Mouse (Mus musculus) hindbrain, embryonic 14.5 days (tissue): Measurements from ENCODE around the gene Cul9. TPM values are rescaled to one million over a fixed set of nuclear protein-coding genes. Genes with fewer than 3 reads are reported as not detected.
A peak's percentile ranks its signal among the peaks of the same experiment; 100 is the strongest.

ENCODE experiments used
- ATAC-seq: fragments of 200-750 bp; cut with Nextera tagmentation; 2 replicates; pipeline ENCODE4 v1.8.0; 2017; ENCODE audit warnings: moderate number of reproducible peaks, mild to moderate bottlenecking, moderate TSS enrichment, moderate library complexity; ENCODE audit not compliant: low FRiP score
- DNase-seq: peaks from one replicate; pipeline ENCODE4 v3.0.0-alpha.2; 2015; ENCODE audit warnings: low spot score
- H3K27ac ChIP-seq: fragments of 300-500 bp; sonication (generic); 2 replicates; pipeline ENCODE4 v1.5.1; 2014; ENCODE audit warnings: mild to moderate bottlenecking, moderate library complexity
- H3K27me3 ChIP-seq: fragments of 300-500 bp; sonication (generic); 2 replicates; pipeline ENCODE4 v1.6.1; 2014; ENCODE audit warnings: mild to moderate bottlenecking, low read length, mixed read lengths; ENCODE audit not compliant: control insufficient read depth, insufficient read depth
- H3K36me3 ChIP-seq: fragments of 300-500 bp; sonication (generic); replicated peaks from 2 replicates; pipeline ENCODE4 v1.6.1; 2014; ENCODE audit not compliant: control insufficient read depth, insufficient read depth
- H3K4me1 ChIP-seq: fragments of 300-500 bp; sonication (generic); replicated peaks from 2 replicates; pipeline ENCODE4 v1.6.1; 2014; ENCODE audit warnings: antibody characterized with exemption, low read length, mixed read lengths; ENCODE audit not compliant: control insufficient read depth, insufficient read depth
- H3K4me2 ChIP-seq: fragments of 300-500 bp; sonication (generic); replicated peaks from 2 replicates; pipeline ENCODE4 v1.6.1; 2014; ENCODE audit warnings: mild to moderate bottlenecking, moderate library complexity
- H3K4me3 ChIP-seq: fragments of 300-500 bp; sonication (generic); replicated peaks from 2 replicates; pipeline ENCODE4 v1.5.1; 2014; ENCODE audit warnings: mild to moderate bottlenecking, low read length
- H3K9ac ChIP-seq: fragments of 300-500 bp; sonication (generic); 2 replicates; pipeline ENCODE4 v1.6.1; 2014
- H3K9me3 ChIP-seq: fragments of 300-500 bp; sonication (generic); 2 replicates; pipeline ENCODE4 v1.6.1; 2016; ENCODE audit warnings: low read length; ENCODE audit not compliant: control insufficient read depth
- WGBS: fragments of 180-500 bp; shearing (Covaris S2); extraction: QIAGEN DNeasy Blood & Tissue Kit; methylation state at CpG from one replicate; pipeline ENCODE4 v1.1.7; 2014; 5-methylcytosine and 5-hydroxymethylcytosine counted together
- polyA plus RNA-seq: library from polyadenylated mRNA; unstranded; fragments of >200 nt; fragmentation: Nextera tagmentation; extraction: Ambion mirVana; gene quantifications from 2 replicates; pipeline ENCODE4 v1.2.1, GENCODE M21; 2014

Gene Cul9
- polyA plus RNA-seq = 14.6 and 14.7 TPM in 2 replicates

GRCm38 (mm10) chr17:46545813-46546564, at the start of gene Cul9:
Gene Cul9 (minus strand): TSS chr17:46546388.
- peaks cover 5% of the 10 kb centered on the region; the same call in 1 of the 2 replicates for H3K4me1 ChIP-seq
- no peaks in the 10 kb centered on the region for H3K9me3 ChIP-seq
- DNase-seq = peak; percentile 85
- peaks cover 7% of the 10 kb centered on the region; the same call in 1 of the 2 replicates for H3K27me3 ChIP-seq
- peaks cover 54% of the 10 kb centered on the region for H3K36me3 ChIP-seq
- peak; percentile 90 for ATAC-seq
- peak within 1 kb of the TSS; percentile 64 for H3K27ac ChIP-seq
- H3K9ac ChIP-seq = peak within 1 kb of the TSS; percentile 91
- peak within 1 kb of the TSS; percentile 76 for H3K4me2 ChIP-seq
- H3K4me3 ChIP-seq = peak within 1 kb of the TSS; percentile 82
- under 1% methylated on average over 46 of the region's 49 CpGs for WGBS

GRCm38 (mm10) chr17:46595336-46595735, 49.1 kb upstream of the Cul9 start:
- no peak overlapping the region for H3K9ac ChIP-seq
- no peak overlapping the region for H3K27ac ChIP-seq
- peaks cover 6% of the 10 kb centered on the region for H3K36me3 ChIP-seq
- H3K4me2 ChIP-seq = no peak overlapping the region
- no peak for ATAC-seq
- 73% methylated on average over 6 of the region's 6 CpGs for WGBS
- peaks cover 6% of the 10 kb centered on the region; the same call in 1 of the 2 replicates for H3K4me1 ChIP-seq
- DNase-seq = no peak
- no peaks in the 10 kb centered on the region for H3K27me3 ChIP-seq
- no peak overlapping the region for H3K4me3 ChIP-seq
- H3K9me3 ChIP-seq = no peaks in the 10 kb centered on the region

GRCm38 (mm10) chr17:46594606-46595005, 48.4 kb upstream of the Cul9 start:
- Histone ChIP-seq H3K27me3 (no peaks in the 10 kb centered on the region), H3K4me2 (no peak overlapping the region), H3K4me1 (peaks cover 6% of the 10 kb centered on the region; the same call in 1 of the 2 replicates), H3K9ac (no peak overlapping the region), H3K4me3 (no peak overlapping the region), H3K36me3 (peaks cover 13% of the 10 kb centered on the region), H3K9me3 (no peaks in the 10 kb centered on the region), H3K27ac (no peak overlapping the region)
- DNase-seq = no peak
- WGBS = 51% methylated on average over 9 of the region's 9 CpGs
- ATAC-seq = no peak

GRCm38 (mm10) chr17:46593124-46593523, 46.9 kb upstream of the Cul9 start:
- ATAC-seq = no peak
- H3K27me3 ChIP-seq = no peaks in the 10 kb centered on the region
- H3K27ac ChIP-seq = no peak overlapping the region
- H3K9ac ChIP-seq = no peak overlapping the region
- H3K36me3 ChIP-seq = peaks cover 28% of the 10 kb centered on the region
- peaks cover 6% of the 10 kb centered on the region; the same call in 1 of the 2 replicates for H3K4me1 ChIP-seq
- no peak for DNase-seq
- no peak overlapping the region for H3K4me2 ChIP-seq
- 78% methylated on average over 4 of the region's 4 CpGs for WGBS
- no peak overlapping the region for H3K4me3 ChIP-seq
- H3K9me3 ChIP-seq = no peaks in the 10 kb centered on the region

GRCm38 (mm10) chr17:46591406-46591805, 45.2 kb upstream of the Cul9 start:
- peaks cover 6% of the 10 kb centered on the region; the same call in 1 of the 2 replicates for H3K4me1 ChIP-seq
- H3K27me3 ChIP-seq = no peaks in the 10 kb centered on the region
- H3K9me3 ChIP-seq = no peaks in the 10 kb centered on the region
- no peak overlapping the region for H3K4me3 ChIP-seq
- H3K4me2 ChIP-seq = no peak overlapping the region
- peaks cover 44% of the 10 kb centered on the region for H3K36me3 ChIP-seq
- DNase-seq (no peak), ATAC-seq (no peak)
- H3K9ac ChIP-seq = no peak overlapping the region
- no peak overlapping the region for H3K27ac ChIP-seq
- WGBS = 85% methylated on average over 19 of the region's 19 CpGs

- no peak for ATAC-seq
- 92% methylated on average over 7 of the region's 7 CpGs for WGBS
- H3K36me3 ChIP-seq = peaks cover 54% of the 10 kb centered on the region
Measured at GRCm38 (mm10) chr17:46590439-46590838, 44.3 kb upstream of the Cul9 start.

GRCm38 (mm10) chr17:46589635-46590314, 43.6 kb upstream of the Cul9 start:
- H3K4me3 ChIP-seq = no peak overlapping the region
- peaks cover 6% of the 10 kb centered on the region; the same call in 1 of the 2 replicates for H3K4me1 ChIP-seq
- no peaks in the 10 kb centered on the region for H3K27me3 ChIP-seq
- DNase-seq = no peak
- H3K9me3 ChIP-seq = no peaks in the 10 kb centered on the region
- H3K9ac ChIP-seq = no peak overlapping the region
- H3K36me3 ChIP-seq = peaks cover 60% of the 10 kb centered on the region
- no peak for ATAC-seq
- no peak overlapping the region for H3K4me2 ChIP-seq
- H3K27ac ChIP-seq = no peak overlapping the region
- WGBS = 88% methylated on average over 16 of the region's 16 CpGs

More at GRCm38 (mm10) chr17:46590439-46590838, 44.3 kb upstream of the Cul9 start:
- Histone ChIP-seq H3K4me3 (no peak overlapping the region), H3K4me1 (peaks cover 6% of the 10 kb centered on the region; the same call in 1 of the 2 replicates), H3K27me3 (no peaks in the 10 kb centered on the region), H3K9me3 (no peaks in the 10 kb centered on the region), H3K27ac (no peak overlapping the region), H3K4me2 (no peak overlapping the region), H3K9ac (no peak overlapping the region)
- DNase-seq = no peak

GRCm38 (mm10) chr17:46588913-46589312, 42.7 kb upstream of the Cul9 start:
- Histone ChIP-seq H3K27me3 (no peaks in the 10 kb centered on the region), H3K27ac (no peak overlapping the region), H3K4me2 (no peak overlapping the region), H3K9me3 (no peaks in the 10 kb centered on the region), H3K9ac (no peak overlapping the region), H3K36me3 (peaks cover 64% of the 10 kb centered on the region), H3K4me3 (no peak overlapping the region), H3K4me1 (peaks cover 6% of the 10 kb centered on the region; the same call in 1 of the 2 replicates)
- DNase-seq (no peak), ATAC-seq (no peak)
- WGBS = 96% methylated on average over 6 of the region's 6 CpGs

- Histone ChIP-seq H3K9ac (no peak overlapping the region), H3K4me1 (peaks cover 6% of the 10 kb centered on the region; the same call in 1 of the 2 replicates), H3K9me3 (no peaks in the 10 kb centered on the region), H3K27me3 (no peaks in the 10 kb centered on the region), H3K4me3 (no peak overlapping the region), H3K27ac (no peak overlapping the region), H3K36me3 (peaks cover 66% of the 10 kb centered on the region), H3K4me2 (no peak overlapping the region)
- DNase-seq = no peak
- 91% methylated on average over 9 of the region's 9 CpGs for WGBS
- no peak for ATAC-seq
Measured at GRCm38 (mm10) chr17:46588173-46588572, 42.0 kb upstream of the Cul9 start.
